Mouse (Mus musculus): Measurements from ENCODE around the gene Cul4a.

GRCm38 (mm10) chr8:13186819-13187218 lies 81.4 kb downstream of the Cul4a start:
- no peak for TF ChIP-seq POLR2A (IDR thresholded peaks at IDR 0.05; ENCODE audit: extremely low read depth, insufficient read depth, low read length)
- TF ChIP-seq CTCF (IDR thresholded peaks at IDR 0.05; ENCODE audit: low read depth, low read length) = no peak
